Mouse (Mus musculus) frontal cortex, adult 2 months (tissue): Measurements from ENCODE around the gene Cnbd2. TPM values are rescaled to one million over a fixed set of nuclear protein-coding genes. Genes with fewer than 3 reads are reported as not detected.
"Not testable (repeated sequence)": the region's sequence is repeated elsewhere in the genome, so short reads cannot be mapped to it uniquely, and the experiment has no call there.

Source experiments
- DNase-seq, 2 experiments: peaks; one replicate each; pipeline ENCODE4 v3.0.0; 2022; ENCODE audit warnings: low spot score in 1 of 2; ENCODE audit errors: extremely low spot score in 1 of 2
- polyA plus RNA-seq: library from polyadenylated mRNA; depleted of rRNA; stranded (reverse); fragments of >200 nt; gene quantifications from 2 replicates; pipeline ENCODE4 v1.2.3, GENCODE M21; 2012

The Cnbd2 gene
- polyA plus RNA-seq, 1 experiment, result 8.9 TPM

DNA sequence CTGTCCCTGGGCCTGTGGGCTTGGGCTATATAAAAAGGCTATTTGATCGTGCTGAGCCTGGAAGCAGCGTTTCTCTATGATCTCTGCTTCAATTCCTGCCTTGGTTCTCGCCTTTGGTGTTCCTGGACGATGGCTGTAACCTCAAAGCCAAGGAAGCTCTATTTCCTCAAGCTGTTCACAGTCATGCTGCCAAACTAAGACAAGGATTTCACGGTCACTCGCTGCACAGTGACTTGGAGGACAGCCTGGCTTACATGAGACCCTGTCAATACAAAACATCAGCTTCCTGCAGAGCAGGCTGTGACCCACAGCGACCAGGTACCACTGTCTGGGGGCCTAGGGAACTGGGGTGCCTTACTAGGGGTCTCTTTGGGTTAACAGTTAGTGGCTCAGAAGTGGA, 64.9 kb downstream of the Cnbd2 start:
- no peak for DNase-seq

GRCm38 (mm10) chr2:156379929-156380328, 67.8 kb downstream of the Cnbd2 start:
- peak; percentile 56 to 73 for DNase-seq

GRCm38 (mm10) chr2:156381350-156381749, 69.3 kb downstream of the Cnbd2 start:
- DNase-seq, result no peak

DNA sequence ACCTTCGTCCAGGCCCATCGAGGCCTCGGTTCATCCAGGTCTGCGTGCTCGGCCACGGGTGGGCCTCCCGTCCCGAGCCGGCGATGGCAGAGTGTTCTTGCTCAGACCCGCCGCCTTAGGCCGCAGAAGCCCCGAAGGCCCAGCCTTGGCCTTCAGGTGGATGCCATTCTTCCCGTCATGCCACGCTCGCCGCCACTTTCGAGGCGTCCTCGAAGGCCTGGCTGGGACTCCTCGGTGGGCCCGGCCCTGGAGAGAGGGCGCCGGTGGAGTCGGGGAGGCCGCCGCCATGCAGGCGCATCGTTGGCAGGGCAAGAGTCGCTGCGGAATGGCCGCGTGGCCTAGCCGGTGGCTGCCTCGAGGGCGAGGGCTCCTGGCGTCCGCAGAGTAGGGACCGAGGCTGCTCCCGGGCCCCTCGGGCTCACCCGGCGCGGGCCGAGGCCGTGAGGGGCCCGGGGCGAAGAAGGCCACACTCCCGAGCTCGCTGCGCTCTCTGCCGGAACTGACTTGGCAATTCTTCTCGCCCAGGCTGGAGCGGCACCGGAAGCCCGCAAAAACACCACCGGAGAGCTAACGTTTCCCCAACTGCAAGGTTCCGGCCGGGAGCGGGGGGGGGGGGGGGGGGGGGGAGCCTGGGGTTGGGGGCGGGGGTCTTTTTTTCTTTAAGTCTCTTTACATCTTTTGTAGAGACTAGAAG, 80.5 kb downstream of the Cnbd2 start:
- peak in 1 of 2 experiments; percentile 76 for DNase-seq

DNA sequence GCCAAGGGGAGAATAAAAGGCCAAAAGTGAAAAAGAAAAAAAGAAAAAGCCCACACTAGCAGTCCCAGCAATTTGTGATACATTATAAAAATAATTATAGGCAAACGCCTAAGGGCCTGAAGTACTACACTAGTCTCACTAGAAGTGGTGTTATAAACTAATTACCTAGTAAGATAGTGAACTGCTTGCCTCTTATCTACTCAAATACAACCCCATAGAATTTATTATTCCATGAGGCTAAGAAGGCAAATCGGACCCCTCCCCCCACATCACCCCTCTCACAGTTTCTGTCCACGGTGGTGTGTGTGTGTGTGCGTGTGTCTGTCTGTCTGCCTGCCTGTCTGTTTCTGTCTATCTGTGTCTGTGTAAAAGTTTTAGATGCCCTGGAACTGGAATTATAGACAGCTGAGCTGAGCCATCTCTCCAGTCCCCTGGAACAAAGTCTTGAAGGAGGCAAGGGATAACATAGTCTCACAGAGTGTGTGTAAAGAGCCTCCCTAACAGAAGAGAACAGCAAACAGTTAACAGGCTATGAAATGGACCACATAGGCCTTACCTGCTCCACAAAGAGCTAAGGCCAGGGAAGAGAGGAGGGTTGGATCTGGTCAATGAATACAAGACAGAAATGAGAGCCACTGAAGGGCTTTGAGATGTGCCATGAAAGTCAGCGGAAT, 81.2 kb downstream of the Cnbd2 start:
- no peak for DNase-seq

GRCm38 (mm10) chr2:156394282-156394681, 82.2 kb downstream of the Cnbd2 start:
- DNase-seq, result no peak

DNA sequence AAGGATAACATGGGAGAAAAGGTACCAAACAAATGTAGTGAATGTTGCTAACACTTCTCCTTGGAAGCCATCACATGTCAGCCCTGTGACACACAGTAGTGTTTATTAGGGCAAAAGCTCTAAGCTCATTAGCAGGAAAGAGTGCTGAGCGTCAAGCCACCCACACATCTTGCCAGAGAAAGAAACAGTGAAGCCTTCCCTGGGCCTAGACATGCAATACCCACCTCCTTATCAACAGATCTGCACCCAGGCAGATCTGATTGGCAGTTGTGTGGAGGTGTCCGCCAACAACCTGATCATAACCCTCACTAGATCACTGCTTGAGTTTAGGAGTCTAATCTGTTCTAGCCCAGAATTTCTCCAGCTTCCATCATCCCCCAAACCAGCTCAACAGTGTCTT, 84.0 kb downstream of the Cnbd2 start:
- no peak for DNase-seq

- no peak for DNase-seq
Measured at GRCm38 (mm10) chr2:156397988-156398387, 85.9 kb downstream of the Cnbd2 start.

- no peak for DNase-seq
Measured at GRCm38 (mm10) chr2:156399485-156399884, 87.4 kb downstream of the Cnbd2 start.

DNA sequence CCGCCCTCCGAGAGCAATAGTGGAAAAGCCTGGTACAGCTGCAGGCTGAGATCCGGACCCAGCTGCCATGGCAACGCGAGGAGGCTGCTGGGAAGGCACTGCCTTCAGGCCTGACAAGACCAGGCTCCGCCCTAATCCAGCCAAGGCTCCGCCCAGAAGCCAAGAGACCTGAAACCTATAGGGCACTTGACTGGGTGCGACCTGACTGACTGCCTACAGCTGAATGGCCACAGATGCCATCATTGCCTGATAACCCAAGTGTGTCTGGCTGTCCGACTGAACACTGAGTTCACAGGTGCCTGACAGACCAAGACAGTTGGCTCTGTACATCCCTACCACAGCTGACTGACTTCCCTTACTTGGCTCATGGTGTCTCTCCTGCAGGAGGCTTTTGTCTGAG, 89.2 kb downstream of the Cnbd2 start:
- DNase-seq, result peak; percentile 40 to 62

DNA sequence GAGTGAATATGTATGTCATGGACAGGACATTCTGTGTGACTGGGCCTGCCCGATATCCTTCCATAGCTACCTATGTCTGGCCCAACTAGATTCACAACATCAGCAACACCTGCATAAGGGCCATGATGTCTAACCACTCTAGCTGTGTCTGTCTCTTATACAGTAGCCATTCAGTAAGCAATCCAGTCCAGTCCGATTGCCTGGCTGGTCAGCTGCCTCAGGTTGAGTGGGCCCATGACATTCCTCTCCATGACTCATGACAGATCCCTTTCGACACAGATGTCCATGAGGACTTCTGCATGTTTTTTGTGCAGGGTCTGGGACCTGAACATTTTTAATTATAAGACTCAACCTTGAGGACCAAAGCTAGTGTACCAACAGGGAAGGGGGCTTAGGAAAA, 89.9 kb downstream of the Cnbd2 start:
- DNase-seq, result no peak

DNA sequence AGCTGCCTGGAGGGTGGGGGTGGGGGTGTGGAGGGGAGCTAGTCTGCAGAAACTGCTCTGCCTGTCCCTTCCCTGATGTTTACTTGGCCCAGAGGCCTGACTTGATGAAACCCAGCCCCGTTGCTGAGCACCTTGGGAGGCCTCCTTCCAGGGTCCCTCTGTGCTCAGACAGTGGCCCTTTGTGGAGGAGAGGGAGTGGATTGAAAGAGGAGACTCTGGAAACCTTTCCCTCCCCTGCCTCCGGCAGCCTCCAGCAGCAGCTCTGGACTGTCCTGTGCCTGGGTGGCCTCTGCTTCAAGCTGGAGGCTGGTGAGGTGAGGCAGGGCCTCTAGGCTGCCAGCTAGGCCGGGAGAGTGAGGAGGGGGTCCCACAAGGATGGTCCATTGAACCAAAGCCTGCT, 94.9 kb downstream of the Cnbd2 start:
- DNase-seq, result no peak

- peak; percentile 30 to 63 for DNase-seq
Measured at GRCm38 (mm10) chr2:156408168-156408567, 96.1 kb downstream of the Cnbd2 start.

GRCm38 (mm10) chr2:156411348-156411747, 99.2 kb downstream of the Cnbd2 start:
- DNase-seq, result not testable (repeated sequence)

DNA sequence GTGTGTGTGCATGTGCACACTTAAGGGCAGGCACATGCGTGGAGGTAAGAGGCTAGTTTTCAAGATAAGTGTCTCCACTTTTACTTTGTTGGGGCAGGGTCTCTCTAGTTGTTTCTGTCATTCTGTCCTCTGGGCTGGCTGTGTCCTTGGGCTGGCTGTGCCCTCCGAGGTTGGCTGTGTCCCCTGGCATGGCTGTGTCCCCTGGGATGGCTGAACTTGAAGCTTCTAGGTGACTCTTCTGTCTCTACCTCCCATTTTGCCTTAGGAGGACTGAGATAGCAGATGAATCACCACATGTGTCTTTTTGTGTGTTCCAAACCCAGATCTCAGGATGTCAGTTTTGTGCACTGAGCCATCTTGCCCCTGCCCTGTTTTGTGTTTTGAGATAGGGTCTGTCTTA, 102.9 kb downstream of the Cnbd2 start:
- DNase-seq, result no peak

- DNase-seq, result no peak
Measured at GRCm38 (mm10) chr2:156415674-156416073, 103.6 kb downstream of the Cnbd2 start.

- DNase-seq, result no peak
Measured at GRCm38 (mm10) chr2:156417194-156417593, 105.1 kb downstream of the Cnbd2 start.

DNA sequence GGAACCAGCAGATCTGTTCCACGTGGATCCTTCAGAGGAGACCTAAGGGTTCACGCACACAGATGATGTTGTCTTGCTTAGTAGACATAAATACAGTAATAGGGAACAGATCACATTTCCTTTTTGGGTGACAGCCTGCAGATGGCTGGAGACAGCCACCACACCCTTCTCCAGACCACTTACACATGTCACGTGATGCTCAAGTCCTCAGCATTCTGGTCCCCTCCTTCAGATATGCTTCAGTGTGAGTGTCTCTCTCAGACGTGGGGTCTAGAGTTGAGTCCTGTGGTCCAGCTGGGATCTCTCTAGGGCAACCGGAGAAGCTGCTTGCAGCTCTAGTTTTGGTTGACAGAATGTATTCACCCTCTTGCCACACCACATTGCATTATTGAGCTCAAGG, 106.4 kb downstream of the Cnbd2 start:
- no peak for DNase-seq

GRCm38 (mm10) chr2:156420327-156420693, 108.2 kb downstream of the Cnbd2 start:
- DNase-seq, result no peak

DNA sequence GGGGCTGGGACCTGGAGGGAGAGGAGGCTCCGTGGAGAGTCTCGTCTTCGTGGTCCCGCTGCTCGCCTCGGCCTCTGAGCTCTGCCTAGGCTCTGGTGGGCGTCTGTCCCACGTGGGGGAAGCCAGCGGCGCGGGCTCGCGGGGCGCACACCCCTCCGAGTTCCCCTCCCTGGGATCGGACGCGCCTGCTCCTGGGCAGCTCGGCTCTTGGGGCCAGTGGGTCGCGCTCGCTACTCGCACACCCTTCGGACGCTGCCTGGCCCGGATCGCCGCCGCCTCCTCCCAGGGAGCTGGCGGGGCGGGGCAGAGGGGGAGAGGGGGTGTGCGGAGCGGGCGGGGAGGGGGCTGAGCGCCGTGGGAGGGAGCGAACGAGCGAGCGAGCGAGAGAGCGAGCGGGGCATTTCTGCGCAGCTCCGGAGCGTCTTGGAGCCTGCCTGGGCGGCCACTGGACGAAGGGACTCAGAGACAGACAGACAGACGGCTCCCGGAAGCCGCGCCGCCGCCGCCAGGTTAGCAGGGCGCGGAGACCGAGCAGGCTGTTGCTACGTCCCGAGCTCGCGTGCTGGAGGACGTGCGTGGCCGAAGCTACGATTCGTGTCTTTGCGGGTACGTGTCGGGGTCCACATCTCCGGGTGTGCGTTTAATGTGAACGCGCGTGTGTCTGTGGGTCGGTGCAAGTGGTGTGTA, 108.7 kb downstream of the Cnbd2 start, which contains the start of gene Epb41l1:
Epb41l1 (plus strand) TSS at position 216 of the 687 bp plus-strand sequence.
- DNase-seq, result no peak

GRCm38 (mm10) chr2:156421381-156422110, 109.4 kb downstream of the Cnbd2 start:
- peak; percentile 42 to 59 for DNase-seq
